Mouse (Mus musculus): ENCODE data around the gene Gm4181. TPM values are rescaled to one million over a fixed set of nuclear protein-coding genes. Genes with fewer than 3 reads are reported as not detected.
"Not testable (repeated sequence)": the region's sequence is repeated elsewhere in the genome, so short reads cannot be mapped to it uniquely, and the experiment has no call there.

Gene Gm4181
- not detected in 2 replicates for polyA plus RNA-seq (2015; fragmentation: Nextera tagmentation; extraction: Ambion mirVana)

DNA sequence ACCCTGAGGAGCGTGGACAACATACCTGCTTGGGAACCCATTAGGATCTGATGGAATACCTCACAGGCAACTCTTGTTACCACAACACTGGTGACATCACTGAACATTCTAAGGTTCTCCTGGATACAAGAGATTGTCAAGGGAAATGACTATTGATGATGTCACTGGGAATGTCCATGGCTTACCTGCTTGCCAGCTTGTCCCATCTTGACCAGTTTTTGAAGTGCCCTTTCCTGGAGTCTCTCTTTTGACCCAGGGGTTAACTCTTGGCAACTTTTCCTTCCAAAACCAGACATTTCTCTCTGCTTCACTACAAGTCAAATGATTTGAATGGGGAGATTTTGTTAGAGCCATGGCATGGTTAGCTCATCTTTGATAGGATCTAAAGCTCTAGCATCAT, at the start of gene Gm4181:
TSS of gene Gm4181 (minus strand) at position 101 of the 400 bp plus-strand sequence.
- not testable (repeated sequence) for H3K4me2 ChIP-seq; H3K36me3 ChIP-seq; ATAC-seq (ENCODE audit: borderline replicate concordance, extremely low read depth, low FRiP score, low TSS enrichment); H3K27me3 ChIP-seq; H3K4me3 ChIP-seq; H3K9me3 ChIP-seq; H3K27ac ChIP-seq; H3K4me1 ChIP-seq; H3K9ac ChIP-seq
- WGBS = 50% methylated on average over 1 of the region's 1 CpGs

DNA sequence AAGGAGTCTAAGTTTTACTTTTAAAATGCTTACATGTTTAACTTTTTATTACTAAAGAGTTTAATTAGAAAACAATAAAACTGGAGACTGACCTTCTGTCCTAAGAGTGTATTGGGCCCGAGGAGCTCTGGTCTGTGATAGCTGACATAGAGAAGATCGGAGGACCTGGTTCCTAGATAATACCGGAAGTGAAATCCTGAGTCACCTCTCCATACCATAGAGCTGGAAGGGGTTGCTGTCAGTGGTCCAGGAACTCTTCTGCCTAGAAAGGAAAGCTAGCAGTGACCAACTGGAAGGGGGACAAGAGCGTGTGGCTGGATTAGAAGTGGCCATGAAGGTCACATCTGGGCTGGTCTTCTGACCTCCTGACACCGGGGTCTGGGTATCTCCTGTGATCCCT, 41.8 kb upstream of the Gm4181 start:
- no peaks in the 10 kb centered on the region for H3K27me3 ChIP-seq
- H3K36me3 ChIP-seq = no peaks in the 10 kb centered on the region
- H3K9me3 ChIP-seq = no peaks in the 10 kb centered on the region
- H3K4me1 ChIP-seq = no peaks in the 10 kb centered on the region
- no peak overlapping the region for H3K4me2 ChIP-seq
- 86% methylated on average over 5 of the region's 5 CpGs for WGBS
- ATAC-seq (ENCODE audit: borderline replicate concordance, extremely low read depth, low FRiP score, low TSS enrichment) = no peak
- no peak overlapping the region for H3K4me3 ChIP-seq
- H3K27ac ChIP-seq = no peak overlapping the region
- no peak overlapping the region for H3K9ac ChIP-seq

DNA sequence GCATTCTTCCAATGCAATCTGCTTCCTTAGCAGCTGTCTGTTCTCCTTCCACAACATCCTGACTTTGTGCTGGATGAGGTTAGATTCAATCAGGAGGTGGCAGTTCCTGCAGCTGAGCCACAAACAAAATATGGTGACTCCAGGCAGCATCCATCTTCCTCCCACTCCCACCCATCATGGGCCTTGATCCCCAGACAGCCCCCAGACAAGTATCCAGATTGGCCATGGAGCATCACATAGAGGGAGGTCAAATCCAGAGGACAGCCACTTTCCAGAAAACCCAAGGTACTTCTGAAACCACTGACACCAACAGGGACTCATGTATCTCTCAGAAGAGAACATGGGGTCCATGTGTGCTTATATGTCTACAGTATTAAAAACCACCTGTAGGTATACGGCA, 3.0 kb downstream of the Gm4181 start:
- not testable (repeated sequence) for H3K27me3 ChIP-seq; H3K4me2 ChIP-seq; ATAC-seq (ENCODE audit: borderline replicate concordance, extremely low read depth, low FRiP score, low TSS enrichment)

DNA sequence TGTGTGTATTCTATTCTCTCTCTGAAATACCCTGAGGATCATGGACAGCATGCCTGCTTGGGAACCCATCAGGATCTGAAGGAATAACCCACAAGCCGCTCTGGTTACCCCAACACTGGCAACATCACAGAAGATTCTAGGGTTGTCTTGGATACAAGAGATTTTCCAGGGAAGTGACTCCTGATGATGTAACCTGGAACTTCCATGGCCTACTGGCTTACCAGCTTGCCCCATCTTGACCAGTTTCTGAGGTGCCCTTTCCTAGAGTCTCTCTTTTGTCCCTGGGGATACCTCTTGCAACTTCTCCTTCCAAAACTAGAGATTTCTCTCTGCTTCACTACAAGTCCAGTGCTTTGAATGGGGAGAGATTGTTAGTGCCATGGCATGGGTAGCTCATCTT, 24.3 kb downstream of the Gm4181 start, which contains the start of gene Gm17078:
TSS of gene Gm17078 (minus strand) at position 101 of the 400 bp plus-strand sequence.
- Histone ChIP-seq H3K4me3 (no peak within 1 kb of the TSS), H3K4me1 (no peaks in the 10 kb centered on the region), H3K9ac (no peak within 1 kb of the TSS), H3K4me2 (no peak within 1 kb of the TSS), H3K36me3 (no peaks in the 10 kb centered on the region), H3K9me3 (no peaks in the 10 kb centered on the region), H3K27me3 (no peaks in the 10 kb centered on the region), H3K27ac (no peak within 1 kb of the TSS)
- 84% methylated on average over 1 of the region's 1 CpGs for WGBS
- ATAC-seq (ENCODE audit: borderline replicate concordance, extremely low read depth, low FRiP score, low TSS enrichment) = no peak

More for the DNA sequence above, 3.0 kb downstream of the Gm4181 start:
- H3K36me3 ChIP-seq, H3K27ac ChIP-seq, H3K4me1 ChIP-seq, H3K9ac ChIP-seq, H3K9me3 ChIP-seq, H3K4me3 ChIP-seq: not testable (repeated sequence)
- 95% methylated on average over 1 of the region's 1 CpGs for WGBS

DNA sequence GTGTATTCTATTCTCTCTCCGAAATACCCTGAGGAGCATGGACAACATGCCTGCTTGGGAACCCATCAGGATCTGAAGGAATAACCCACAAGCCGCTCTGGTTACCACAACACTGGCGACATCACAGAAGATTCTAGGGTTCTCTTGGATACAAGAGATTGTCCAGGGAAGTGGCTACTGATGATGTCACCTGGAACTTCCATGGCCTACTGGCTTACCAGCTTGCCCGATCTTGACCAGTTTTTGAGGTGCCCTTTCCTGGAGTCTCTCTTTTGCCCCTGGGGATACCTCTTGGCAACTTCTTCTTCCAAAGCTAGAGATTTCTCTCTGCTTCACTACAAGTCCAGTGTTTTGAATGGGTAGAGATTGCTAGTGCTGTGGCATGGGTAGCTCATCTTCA, 43.4 kb downstream of the Gm4181 start, which contains the start of gene Gm17174:
TSS of gene Gm17174 (minus strand) at position 101 of the 400 bp plus-strand sequence.
- WGBS = 90% methylated on average over 4 of the region's 4 CpGs
- not testable (repeated sequence) for ATAC-seq (ENCODE audit: borderline replicate concordance, extremely low read depth, low FRiP score, low TSS enrichment)

More for the DNA sequence above, 43.4 kb downstream of the Gm4181 start, which contains the start of gene Gm17174:
- H3K36me3 ChIP-seq, H3K9me3 ChIP-seq, H3K4me2 ChIP-seq, H3K4me1 ChIP-seq, H3K4me3 ChIP-seq, H3K27ac ChIP-seq, H3K9ac ChIP-seq, H3K27me3 ChIP-seq: not testable (repeated sequence)

Other genes with a start within 250 kb of the Gm4181 start
- gene Vmn2r88, start 224.8 kb downstream of the Gm4181 start, polyA plus RNA-seq (2015; fragmentation: Nextera tagmentation; extraction: Ambion mirVana) = not detected in 2 replicates
- not detected in 2 replicates for gene Vmn2r89, start 183.8 kb downstream of the Gm4181 start, polyA plus RNA-seq (2015; fragmentation: Nextera tagmentation; extraction: Ambion mirVana)
- not detected in 2 replicates for gene Gm5622, start 82.9 kb downstream of the Gm4181 start, polyA plus RNA-seq (2015; fragmentation: Nextera tagmentation; extraction: Ambion mirVana)
- gene Gm17175, start 61.6 kb downstream of the Gm4181 start, polyA plus RNA-seq (2015; fragmentation: Nextera tagmentation; extraction: Ambion mirVana) = not detected in 2 replicates
- not detected in 2 replicates for gene Gm17174, start 43.5 kb downstream of the Gm4181 start, polyA plus RNA-seq (2015; fragmentation: Nextera tagmentation; extraction: Ambion mirVana)
- gene Gm17078, start 24.4 kb downstream of the Gm4181 start, polyA plus RNA-seq (2015; fragmentation: Nextera tagmentation; extraction: Ambion mirVana) = not detected in 2 replicates
- gene Gm17079, start 59.8 kb upstream of the Gm4181 start, polyA plus RNA-seq (2015; fragmentation: Nextera tagmentation; extraction: Ambion mirVana) = not detected in 2 replicates
- not detected in 2 replicates for gene Gm5800, start 81.5 kb upstream of the Gm4181 start, polyA plus RNA-seq (2015; fragmentation: Nextera tagmentation; extraction: Ambion mirVana)
- 0.22 TPM in 1 of 2 replicates, not detected in the other for gene Ang4, start 137.9 kb upstream of the Gm4181 start, polyA plus RNA-seq (2015; fragmentation: Nextera tagmentation; extraction: Ambion mirVana)
- gene AY358078, start 164.4 kb upstream of the Gm4181 start, polyA plus RNA-seq (2015; fragmentation: Nextera tagmentation; extraction: Ambion mirVana) = not detected in 2 replicates
- gene Ear6, start 218.0 kb upstream of the Gm4181 start, polyA plus RNA-seq (2015; fragmentation: Nextera tagmentation; extraction: Ambion mirVana) = not detected in 2 replicates
- 40.0 and 40.1 TPM in 2 replicates for gene Mettl17, start 249.2 kb upstream of the Gm4181 start, polyA plus RNA-seq (2015; fragmentation: Nextera tagmentation; extraction: Ambion mirVana)